Mouse (Mus musculus) kidney, embryonic 14.5 days (tissue): ENCODE results near the gene Mgat4c. TPM values are rescaled to one million over a fixed set of nuclear protein-coding genes. Genes with fewer than 3 reads are reported as not detected.

Experiments used
- ATAC-seq: fragments of 200-750 bp; cut with Nextera tagmentation; 2 replicates; pipeline ENCODE4 v1.8.0; 2017; ENCODE audit warnings: moderate number of reproducible peaks, mild to moderate bottlenecking, moderate TSS enrichment, moderate library complexity; ENCODE audit not compliant: low FRiP score, low TSS enrichment
- H3K27ac ChIP-seq: fragments of 300-500 bp; sonication (generic); 2 replicates; pipeline ENCODE4 v1.5.1; 2014; ENCODE audit warnings: low read depth, mild to moderate bottlenecking, low read length, moderate library complexity, mixed read lengths
- H3K27me3 ChIP-seq: fragments of 300-500 bp; sonication (generic); 2 replicates; pipeline ENCODE4 v1.6.1; 2014; ENCODE audit warnings: mild to moderate bottlenecking, low read length; ENCODE audit not compliant: control insufficient read depth, insufficient read depth
- H3K36me3 ChIP-seq: fragments of 300-500 bp; sonication (generic); 2 replicates; pipeline ENCODE4 v1.6.1; 2014; ENCODE audit warnings: low read length, mixed read lengths; ENCODE audit not compliant: control insufficient read depth, insufficient read depth
- H3K4me1 ChIP-seq: fragments of 300-500 bp; sonication (generic); 2 replicates; pipeline ENCODE4 v1.6.1; 2014; ENCODE audit warnings: low read length, mixed read lengths; ENCODE audit not compliant: control insufficient read depth, insufficient read depth
- H3K4me2 ChIP-seq: fragments of 300-500 bp; sonication (generic); replicated peaks from 2 replicates; pipeline ENCODE4 v1.6.1; 2014; ENCODE audit warnings: low read depth, mild to moderate bottlenecking, low read length
- H3K4me3 ChIP-seq: fragments of 300-500 bp; sonication (generic); 2 replicates; pipeline ENCODE4 v1.5.1; 2014; ENCODE audit warnings: mild to moderate bottlenecking, low read length
- H3K9ac ChIP-seq: fragments of 300-500 bp; sonication (generic); 2 replicates; pipeline ENCODE4 v1.6.1; 2014; ENCODE audit warnings: low read depth, mild to moderate bottlenecking, low read length, moderate library complexity
- H3K9me3 ChIP-seq: fragments of 300-500 bp; sonication (generic); 2 replicates; pipeline ENCODE4 v1.6.1; 2016; ENCODE audit warnings: low read length; ENCODE audit not compliant: control insufficient read depth
- WGBS: fragments of 180-500 bp; shearing (Covaris S2); extraction: QIAGEN DNeasy Blood & Tissue Kit; methylation state at CpG from one replicate; pipeline ENCODE4 v1.1.7; 2014; 5-methylcytosine and 5-hydroxymethylcytosine counted together
- polyA plus RNA-seq: library from polyadenylated mRNA; unstranded; fragments of >200 nt; fragmentation: Nextera tagmentation; extraction: Ambion mirVana; gene quantifications from 2 replicates; pipeline ENCODE4 v1.2.1, GENCODE M21; 2014

The Mgat4c gene
- polyA plus RNA-seq, 1 experiment from 2014 or later = 1.6 TPM

- Histone ChIP-seq H3K27ac (no peak overlapping the region), H3K36me3 (no peaks in the 10 kb centered on the region), H3K4me2 (no peak overlapping the region), H3K9me3 (no peaks in the 10 kb centered on the region), H3K9ac (no peak overlapping the region), H3K27me3 (no peaks in the 10 kb centered on the region), H3K4me1 (no peaks in the 10 kb centered on the region; the same call in 1 of the 2 replicates), H3K4me3 (no peak overlapping the region)
- WGBS = 42% methylated on average over 2 of the region's 2 CpGs
- peak; percentile 89; the same call in 1 of the 2 replicates for ATAC-seq
These were observed 117.7 kb downstream of the Mgat4c start for GRCm38 (mm10) chr10:101798831-101799474.

- no peak overlapping the region for H3K27ac ChIP-seq
- H3K4me3 ChIP-seq = no peak overlapping the region
- no peaks in the 10 kb centered on the region for H3K9me3 ChIP-seq
- WGBS = 99% methylated on average over 2 of the region's 2 CpGs
- H3K36me3 ChIP-seq = no peaks in the 10 kb centered on the region
- no peak overlapping the region for H3K9ac ChIP-seq
- ATAC-seq = no peak
- no peaks in the 10 kb centered on the region for H3K27me3 ChIP-seq
- H3K4me2 ChIP-seq = no peak overlapping the region
- no peaks in the 10 kb centered on the region for H3K4me1 ChIP-seq
These were observed 127.5 kb downstream of the Mgat4c start for GRCm38 (mm10) chr10:101808768-101809167.

- H3K4me2 ChIP-seq = no peak overlapping the region
- H3K27me3 ChIP-seq = no peaks in the 10 kb centered on the region
- no peak overlapping the region for H3K9ac ChIP-seq
- no peak overlapping the region for H3K27ac ChIP-seq
- H3K4me3 ChIP-seq = no peak overlapping the region
- no peak for ATAC-seq
- WGBS = 74% methylated on average over 5 of the region's 5 CpGs
- H3K36me3 ChIP-seq = no peaks in the 10 kb centered on the region
- H3K4me1 ChIP-seq = no peaks in the 10 kb centered on the region
- no peaks in the 10 kb centered on the region for H3K9me3 ChIP-seq
These were observed 135.6 kb downstream of the Mgat4c start for GRCm38 (mm10) chr10:101816902-101817301.

GRCm38 (mm10) chr10:101827944-101828343 lies 146.7 kb downstream of the Mgat4c start:
- H3K9ac ChIP-seq = no peak overlapping the region
- H3K27me3 ChIP-seq = no peaks in the 10 kb centered on the region
- no peak for ATAC-seq
- H3K9me3 ChIP-seq = no peaks in the 10 kb centered on the region
- H3K4me1 ChIP-seq = no peaks in the 10 kb centered on the region
- H3K4me3 ChIP-seq = no peak overlapping the region
- 96% methylated on average over 2 of the region's 2 CpGs for WGBS
- no peaks in the 10 kb centered on the region for H3K36me3 ChIP-seq
- no peak overlapping the region for H3K27ac ChIP-seq
- H3K4me2 ChIP-seq = no peak overlapping the region

GRCm38 (mm10) chr10:101856115-101856514 lies 174.8 kb downstream of the Mgat4c start:
- no peak overlapping the region for H3K27ac ChIP-seq
- no peak overlapping the region for H3K4me3 ChIP-seq
- H3K36me3 ChIP-seq = no peaks in the 10 kb centered on the region
- H3K9me3 ChIP-seq = no peaks in the 10 kb centered on the region
- H3K4me1 ChIP-seq = no peaks in the 10 kb centered on the region
- H3K4me2 ChIP-seq = no peak overlapping the region
- 72% methylated on average over 2 of the region's 2 CpGs for WGBS
- H3K9ac ChIP-seq = no peak overlapping the region
- H3K27me3 ChIP-seq = no peaks in the 10 kb centered on the region
- no peak for ATAC-seq

GRCm38 (mm10) chr10:101889866-101890265 lies 208.6 kb downstream of the Mgat4c start:
- 69% methylated on average over 1 of the region's 1 CpGs for WGBS
- Histone ChIP-seq H3K27me3 (no peaks in the 10 kb centered on the region), H3K9ac (no peak overlapping the region), H3K4me2 (no peak overlapping the region), H3K4me3 (no peak overlapping the region), H3K27ac (no peak overlapping the region), H3K36me3 (no peaks in the 10 kb centered on the region), H3K9me3 (no peaks in the 10 kb centered on the region), H3K4me1 (no peaks in the 10 kb centered on the region)
- no peak for ATAC-seq

- no peak overlapping the region for H3K4me2 ChIP-seq
- no peaks in the 10 kb centered on the region for H3K9me3 ChIP-seq
- H3K9ac ChIP-seq = no peak overlapping the region
- no peaks in the 10 kb centered on the region for H3K27me3 ChIP-seq
- no peaks in the 10 kb centered on the region for H3K36me3 ChIP-seq
- ATAC-seq = no peak
- H3K27ac ChIP-seq = no peak overlapping the region
- H3K4me3 ChIP-seq = no peak overlapping the region
- H3K4me1 ChIP-seq = no peaks in the 10 kb centered on the region
These were observed 236.1 kb downstream of the Mgat4c start for GRCm38 (mm10) chr10:101917328-101917814.

GRCm38 (mm10) chr10:101997612-101998011 lies 316.3 kb downstream of the Mgat4c start:
- no peaks in the 10 kb centered on the region for H3K36me3 ChIP-seq
- no peak overlapping the region for H3K4me2 ChIP-seq
- no peaks in the 10 kb centered on the region for H3K9me3 ChIP-seq
- H3K27ac ChIP-seq = no peak overlapping the region
- ATAC-seq = no peak
- no peak overlapping the region for H3K9ac ChIP-seq
- no peaks in the 10 kb centered on the region for H3K27me3 ChIP-seq
- no peaks in the 10 kb centered on the region for H3K4me1 ChIP-seq
- WGBS = 90% methylated on average over 4 of the region's 4 CpGs
- no peak overlapping the region for H3K4me3 ChIP-seq

GRCm38 (mm10) chr10:102042513-102042912 lies 361.2 kb downstream of the Mgat4c start:
- Histone ChIP-seq H3K4me3 (no peak overlapping the region), H3K4me2 (no peak overlapping the region), H3K27me3 (no peaks in the 10 kb centered on the region), H3K4me1 (no peaks in the 10 kb centered on the region), H3K36me3 (no peaks in the 10 kb centered on the region), H3K27ac (no peak overlapping the region), H3K9ac (no peak overlapping the region), H3K9me3 (no peaks in the 10 kb centered on the region)
- 87% methylated on average over 2 of the region's 2 CpGs for WGBS
- no peak for ATAC-seq
